Mouse (Mus musculus) intestine, embryonic 14.5 days (tissue): ENCODE data around the gene Bicra. TPM values are rescaled to one million over a fixed set of nuclear protein-coding genes. Genes with fewer than 3 reads are reported as not detected.

Source experiments
- ATAC-seq: fragments of 200-750 bp; cut with Nextera tagmentation; replicated peaks from 2 replicates; pipeline ENCODE4 v1.8.0; 2017; ENCODE audit warnings: low read depth, moderate number of reproducible peaks, moderate TSS enrichment, moderate library complexity; ENCODE audit not compliant: low FRiP score, low TSS enrichment
- DNase-seq: peaks from one replicate; pipeline ENCODE4 v3.0.0-alpha.2; 2018; ENCODE audit warnings: low spot score
- H3K27ac ChIP-seq: fragments of 300-500 bp; sonication (generic); 2 replicates; pipeline ENCODE4 v1.5.1; 2014; ENCODE audit warnings: low read depth, mild to moderate bottlenecking, control low read depth
- H3K27me3 ChIP-seq: fragments of 300-500 bp; sonication (generic); replicated peaks from 2 replicates; pipeline ENCODE4 v1.6.1; 2014; ENCODE audit warnings: low read length, control low read depth; ENCODE audit not compliant: control insufficient read depth, insufficient read depth
- H3K36me3 ChIP-seq: fragments of 300-500 bp; sonication (generic); 2 replicates; pipeline ENCODE4 v1.6.1; 2014; ENCODE audit warnings: low read length, control low read depth; ENCODE audit not compliant: control insufficient read depth, insufficient read depth
- H3K4me1 ChIP-seq: fragments of 300-500 bp; sonication (generic); replicated peaks from 2 replicates; pipeline ENCODE4 v1.6.1; 2014; ENCODE audit warnings: low read length, control low read depth, mixed read lengths; ENCODE audit not compliant: control insufficient read depth, insufficient read depth
- H3K4me2 ChIP-seq: fragments of 300-500 bp; sonication (generic); 2 replicates; pipeline ENCODE4 v1.6.1; 2014; ENCODE audit warnings: low read length
- H3K4me3 ChIP-seq: fragments of 300-500 bp; sonication (generic); 2 replicates; pipeline ENCODE4 v1.5.1; 2014; ENCODE audit warnings: low read depth, low read length, control low read depth, mixed read lengths
- H3K9ac ChIP-seq: fragments of 300-500 bp; sonication (generic); 2 replicates; pipeline ENCODE4 v1.6.1; 2014; ENCODE audit warnings: mild to moderate bottlenecking, low read length
- H3K9me3 ChIP-seq: fragments of 300-500 bp; sonication (generic); 2 replicates; pipeline ENCODE4 v1.6.1; 2016; ENCODE audit warnings: low read length, control low read depth; ENCODE audit not compliant: control insufficient read depth
- WGBS: fragments of 180-500 bp; shearing (Covaris S2); extraction: QIAGEN DNeasy Blood & Tissue Kit; methylation state at CpG from one replicate; pipeline ENCODE4 v1.1.7; 2014; 5-methylcytosine and 5-hydroxymethylcytosine counted together
- polyA plus RNA-seq: library from polyadenylated mRNA; unstranded; fragments of >200 nt; fragmentation: Nextera tagmentation; extraction: Ambion mirVana; gene quantifications from 2 replicates; pipeline ENCODE4 v1.2.1, GENCODE M21; 2014

Bicra gene
- polyA plus RNA-seq, 1 experiment from 2014 or later, result 7.4 TPM

DNA sequence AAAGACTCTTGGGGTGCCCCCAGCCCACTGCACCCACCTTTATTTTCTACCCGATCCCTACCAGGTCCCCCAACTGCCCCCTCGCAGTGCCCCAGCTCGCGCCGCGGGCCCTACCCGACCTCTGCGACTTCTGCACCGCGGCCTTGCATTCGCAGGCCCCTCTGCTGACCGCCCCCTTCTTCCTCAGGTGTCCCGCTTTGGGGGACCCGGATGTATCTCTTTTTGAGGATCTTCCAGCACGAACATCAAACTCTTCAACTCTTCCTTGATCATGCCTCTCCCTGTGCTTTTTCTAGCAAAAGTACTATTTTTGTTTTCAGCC, 14.3 kb upstream of the Bicra start:
- Histone ChIP-seq H3K4me1 (no peaks in the 10 kb centered on the region), H3K9me3 (peaks cover 14% of the 10 kb centered on the region), H3K27me3 (peaks cover 27% of the 10 kb centered on the region), H3K4me3 (no peak overlapping the region), H3K27ac (no peak overlapping the region), H3K36me3 (no peaks in the 10 kb centered on the region), H3K4me2 (no peak overlapping the region), H3K9ac (no peak overlapping the region)
- no peak for DNase-seq
- no peak for ATAC-seq
- WGBS, result 72% methylated on average over 15 of the region's 15 CpGs

DNA sequence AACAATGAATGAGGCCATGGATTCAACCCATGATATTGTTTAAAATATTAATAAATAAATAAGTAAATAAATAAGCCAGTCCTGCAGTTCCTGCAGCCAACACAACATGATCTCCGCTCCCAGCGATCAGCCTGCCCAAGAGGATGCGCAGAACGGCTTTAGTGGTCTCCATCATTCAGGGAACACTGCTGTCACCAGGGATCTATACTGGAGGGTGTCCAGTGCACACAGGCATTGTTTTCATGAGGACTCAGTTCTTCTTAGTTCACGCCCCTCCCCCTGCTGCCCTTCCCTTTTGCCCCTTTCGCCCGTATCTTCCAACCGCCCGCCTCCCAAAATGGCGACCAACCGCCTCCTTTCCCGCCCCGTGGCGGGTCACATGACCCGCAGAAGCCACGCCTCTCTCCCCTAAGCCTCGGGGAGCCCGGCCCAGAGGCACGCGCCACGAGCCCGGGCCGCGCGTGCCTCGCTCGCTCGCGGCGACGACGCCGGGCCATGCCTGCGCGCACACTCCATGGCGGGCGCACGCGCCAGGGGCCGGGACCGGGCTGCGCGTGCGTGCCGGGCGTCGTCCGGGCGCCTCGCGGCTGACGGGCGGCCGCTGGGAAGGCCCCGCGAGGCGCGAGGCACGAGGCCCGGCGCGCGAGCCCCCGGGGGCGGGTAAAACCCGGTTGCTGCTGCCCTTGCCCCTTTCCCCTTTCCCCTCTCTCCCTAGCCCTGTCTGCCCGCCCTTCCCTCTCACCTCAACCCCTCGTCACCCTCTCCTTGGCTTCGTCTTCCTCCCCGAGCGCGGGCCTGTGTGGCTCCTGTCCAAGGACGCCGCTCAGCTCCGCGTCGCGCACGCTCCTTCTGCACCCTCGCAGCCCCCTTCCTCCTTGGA, 13.7 kb upstream of the Bicra start, which contains the start of gene Zfp541:
TSS of gene Zfp541 (plus strand) at position 596 of the 880 bp plus-strand sequence.
- no peak within 1 kb of the TSS for H3K27ac ChIP-seq
- no peak within 1 kb of the TSS for H3K9ac ChIP-seq
- peak within 1 kb of the TSS; percentile 17; the same call in 1 of the 2 replicates for H3K4me2 ChIP-seq
- H3K9me3 ChIP-seq, result peaks cover 14% of the 10 kb centered on the region
- 43% methylated on average over 66 of the region's 80 CpGs for WGBS
- H3K4me1 ChIP-seq, result no peaks in the 10 kb centered on the region
- H3K4me3 ChIP-seq, result peak within 1 kb of the TSS; percentile 7; the same call in 1 of the 2 replicates
- H3K36me3 ChIP-seq, result no peaks in the 10 kb centered on the region
- H3K27me3 ChIP-seq, result peaks cover 27% of the 10 kb centered on the region
- ATAC-seq (no peak), DNase-seq (no peak)

DNA sequence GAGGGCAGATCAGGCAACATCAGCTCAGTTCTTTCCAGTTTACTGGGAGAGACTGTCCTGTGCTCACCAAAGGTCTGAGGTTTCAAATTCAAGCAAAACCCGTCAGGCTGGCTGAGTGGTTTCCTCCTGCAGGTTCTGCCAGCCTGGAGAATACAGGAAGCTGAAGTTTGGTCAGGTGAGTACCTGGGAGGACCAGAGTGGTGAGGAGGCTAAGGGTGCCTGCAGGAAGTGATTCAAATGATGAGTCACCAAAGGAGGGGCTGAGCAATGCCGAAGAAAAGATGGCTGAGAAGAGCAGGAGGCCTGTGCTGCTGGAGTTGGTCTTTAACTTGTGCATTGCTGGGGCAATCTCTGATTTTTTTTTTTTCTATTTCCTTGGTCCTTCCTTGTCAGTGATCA, 9.4 kb upstream of the Bicra start:
- no peak for DNase-seq
- Histone ChIP-seq H3K36me3 (no peaks in the 10 kb centered on the region), H3K4me3 (no peak overlapping the region), H3K9ac (no peak overlapping the region), H3K27ac (no peak overlapping the region), H3K9me3 (peaks cover 10% of the 10 kb centered on the region), H3K4me2 (no peak overlapping the region), H3K27me3 (peaks cover 20% of the 10 kb centered on the region), H3K4me1 (0 out of 2 replicates have a peak, but pooled peaks cover 4% of the 10 kb centered on the region)
- no peak; the same call in 1 of the 2 replicates for ATAC-seq
- 55% methylated on average over 2 of the region's 2 CpGs for WGBS

DNA sequence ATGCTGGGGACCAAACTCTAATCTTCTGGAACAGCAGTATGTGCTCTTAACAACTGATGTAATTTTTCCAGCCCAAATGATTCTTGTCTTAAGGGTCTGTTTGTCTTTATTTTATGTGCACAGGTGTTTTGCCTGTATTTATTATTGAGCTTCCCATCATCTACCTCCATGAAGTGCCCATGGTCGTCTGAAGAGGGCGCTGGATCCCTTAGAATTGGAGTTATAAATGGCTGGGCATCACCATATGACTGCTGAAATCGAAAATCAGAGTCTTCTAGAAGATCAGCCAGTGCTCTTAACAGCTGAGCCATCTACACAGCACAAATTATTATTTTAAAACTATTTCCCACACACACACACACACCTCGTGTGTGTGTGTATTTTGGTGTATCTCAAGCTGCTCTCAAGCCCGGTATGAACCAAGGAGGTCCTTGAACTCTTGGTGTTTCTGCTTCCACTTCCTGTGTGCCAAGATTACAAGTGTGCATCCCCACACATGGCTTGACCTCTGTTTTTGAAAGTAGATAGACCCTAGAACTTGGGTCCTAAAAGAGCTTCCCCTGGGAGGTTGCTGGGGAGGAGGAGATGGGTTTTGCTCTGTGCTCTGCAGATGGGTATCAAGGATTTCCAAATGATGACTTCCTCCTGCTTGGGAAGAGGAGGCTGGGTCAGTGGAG, 8.9 kb upstream of the Bicra start:
- Histone ChIP-seq H3K4me1 (0 out of 2 replicates have a peak, but pooled peaks cover 8% of the 10 kb centered on the region), H3K9ac (no peak overlapping the region), H3K27ac (no peak overlapping the region), H3K4me3 (no peak overlapping the region), H3K9me3 (peaks cover 4% of the 10 kb centered on the region), H3K4me2 (no peak overlapping the region), H3K36me3 (no peaks in the 10 kb centered on the region), H3K27me3 (peaks cover 14% of the 10 kb centered on the region)
- 26% methylated on average over 5 of the region's 5 CpGs for WGBS
- DNase-seq, result no peak
- ATAC-seq, result no peak

DNA sequence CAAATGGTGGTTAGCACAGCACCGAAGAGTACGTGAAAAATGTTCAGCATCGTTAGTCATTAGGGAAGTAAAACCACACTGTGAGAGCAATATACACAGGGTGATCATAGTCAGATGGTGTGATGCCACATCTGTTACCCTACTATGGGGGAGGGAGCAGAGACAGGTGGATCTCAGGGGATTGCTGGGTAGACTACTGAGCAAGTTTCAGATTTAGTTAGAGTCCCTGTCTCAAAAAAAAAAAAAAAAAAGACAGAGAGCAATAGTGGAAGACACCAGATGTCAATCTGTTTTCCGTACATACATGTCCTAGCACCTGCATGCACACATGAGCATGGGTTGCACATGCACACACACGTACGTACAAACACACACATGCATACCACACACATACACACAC, 7.9 kb upstream of the Bicra start:
- Histone ChIP-seq H3K4me3 (no peak overlapping the region), H3K9me3 (no peaks in the 10 kb centered on the region), H3K4me2 (no peak overlapping the region), H3K4me1 (0 out of 2 replicates have a peak, but pooled peaks cover 8% of the 10 kb centered on the region), H3K36me3 (no peaks in the 10 kb centered on the region), H3K27ac (no peak overlapping the region), H3K27me3 (peaks cover 5% of the 10 kb centered on the region; the same call in 1 of the 2 replicates), H3K9ac (no peak overlapping the region)
- DNase-seq (no peak), ATAC-seq (no peak)
- WGBS, result 83% methylated on average over 6 of the region's 6 CpGs

DNA sequence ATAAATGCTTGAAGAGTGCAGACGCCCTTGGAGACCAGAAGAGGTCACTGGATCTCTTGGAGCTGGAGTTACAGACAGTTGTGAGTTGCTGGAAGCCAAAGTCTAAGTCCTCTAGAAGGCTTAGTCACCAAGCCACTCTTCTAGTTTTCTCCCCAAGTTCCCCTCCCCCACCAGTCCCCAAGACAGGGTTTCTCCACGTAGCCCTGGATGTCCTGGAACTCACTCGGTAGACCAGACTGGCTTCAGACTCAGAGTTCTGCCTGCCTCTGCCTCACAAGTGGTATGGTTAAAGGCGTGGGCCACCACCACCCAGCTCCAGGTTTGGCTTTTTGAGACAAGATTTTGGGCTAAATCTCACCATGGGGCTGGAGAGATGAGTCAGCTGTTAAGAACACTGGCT, 7.2 kb upstream of the Bicra start:
- Histone ChIP-seq H3K9me3 (no peaks in the 10 kb centered on the region), H3K9ac (no peak overlapping the region)

DNA sequence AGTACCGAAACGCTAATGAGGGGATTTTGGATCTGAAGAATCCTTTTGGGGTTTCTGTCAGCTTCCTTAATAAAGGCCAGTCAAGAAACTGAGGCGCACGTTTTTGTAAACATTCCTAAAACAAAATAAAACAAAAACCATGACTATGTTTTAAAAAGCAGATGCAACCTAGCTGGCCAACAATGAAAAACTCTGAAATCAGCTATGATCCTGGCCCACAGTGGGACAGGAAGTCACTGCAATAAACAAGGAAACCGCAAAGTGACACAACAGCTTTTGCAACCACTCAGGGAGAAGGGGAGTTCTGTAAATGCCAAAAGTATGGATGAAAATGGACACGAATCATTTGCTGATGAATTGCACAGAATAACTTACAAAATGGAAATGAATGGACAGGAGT, 5.4 kb upstream of the Bicra start:
- no peak for DNase-seq
- peak overlapping the region; percentile 84 for H3K27ac ChIP-seq
- 10% methylated on average over 6 of the region's 6 CpGs for WGBS
- no peaks in the 10 kb centered on the region for H3K27me3 ChIP-seq
- no peaks in the 10 kb centered on the region for H3K36me3 ChIP-seq
- H3K4me1 ChIP-seq, result peaks cover 20% of the 10 kb centered on the region; the same call in 1 of the 2 replicates
- no peaks in the 10 kb centered on the region for H3K9me3 ChIP-seq
- H3K4me2 ChIP-seq, result peak overlapping the region; percentile 90
- ATAC-seq, result no peak
- peak overlapping the region; percentile 66 for H3K4me3 ChIP-seq
- H3K9ac ChIP-seq, result 0 out of 2 replicates have a peak overlapping the region, but pooled peaks have one; percentile 16

More for the DNA sequence above, 7.2 kb upstream of the Bicra start:
- Histone ChIP-seq H3K27me3 (0 out of 2 replicates have a peak, but pooled peaks cover 2% of the 10 kb centered on the region), H3K27ac (no peak overlapping the region), H3K4me3 (no peak overlapping the region), H3K4me1 (peaks cover 11% of the 10 kb centered on the region; the same call in 1 of the 2 replicates), H3K36me3 (no peaks in the 10 kb centered on the region), H3K4me2 (no peak overlapping the region)
- DNase-seq (no peak), ATAC-seq (no peak)
- 54% methylated on average over 4 of the region's 4 CpGs for WGBS

DNA sequence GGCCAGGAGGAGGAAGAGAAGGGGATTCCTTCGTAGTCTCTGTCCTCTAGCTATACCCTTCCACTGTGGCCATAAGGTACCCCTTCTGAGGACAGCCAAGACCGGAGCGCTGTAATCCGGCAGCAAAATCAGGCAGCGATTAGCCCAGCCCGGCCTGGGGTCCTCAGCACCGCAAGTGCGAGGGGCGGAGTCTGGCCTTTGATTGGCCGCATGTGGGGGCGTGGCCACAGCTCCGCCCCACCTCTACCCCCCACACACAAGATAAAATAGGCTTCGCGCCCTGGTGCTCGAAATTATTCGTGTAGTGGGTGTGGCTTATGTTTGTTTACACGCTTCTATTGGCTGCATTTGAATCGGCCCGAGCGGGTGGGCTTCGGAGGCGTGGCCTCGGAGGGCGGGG, 5.0 kb upstream of the Bicra start:
- Histone ChIP-seq H3K27me3 (no peaks in the 10 kb centered on the region), H3K9me3 (no peaks in the 10 kb centered on the region), H3K4me3 (peak overlapping the region; percentile 66), H3K27ac (peak overlapping the region; percentile 84), H3K36me3 (no peaks in the 10 kb centered on the region), H3K4me1 (peaks cover 20% of the 10 kb centered on the region; the same call in 1 of the 2 replicates), H3K9ac (peak overlapping the region; percentile 61), H3K4me2 (peak overlapping the region; percentile 90)
- DNase-seq (peak; percentile 89), ATAC-seq (peak; percentile 80)
- under 1% methylated on average over 24 of the region's 24 CpGs for WGBS
